Mouse (Mus musculus): ENCODE data around the gene Gm813. TPM values are rescaled to one million over a fixed set of nuclear protein-coding genes. Genes with fewer than 3 reads are reported as not detected.

The Gm813 gene
- total and polyA plus RNA-seq, 3 experiments: not detected

DNA sequence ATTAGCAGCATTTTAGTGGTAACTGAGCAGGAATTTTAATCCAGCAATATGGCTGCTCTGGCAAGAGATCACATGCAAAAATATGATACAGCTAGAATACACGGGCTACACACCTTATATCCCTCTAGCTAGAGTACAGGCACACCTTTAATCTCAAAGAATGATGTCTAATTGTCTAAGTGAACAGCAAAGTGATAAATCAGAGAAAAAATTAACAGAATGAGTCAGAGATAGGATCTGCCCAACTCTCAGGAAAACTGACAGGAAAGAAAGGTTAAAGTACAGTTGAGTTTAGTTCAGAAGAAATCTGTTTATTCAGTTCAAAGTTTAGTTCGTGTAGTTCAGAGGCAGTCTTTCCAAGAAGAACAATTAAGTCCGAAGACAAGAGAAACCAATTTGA is 25.5 kb downstream of the Gm813 start:
- dilution Hi-C loops (cut with MboI; ENCODE audit: extremely low pct_ligation_motif_present, extremely low pct_unique_long_range_greater_than_20kb, low sequenced_read_pairs): no loop called here
- DNase-seq (ENCODE audit: extremely low read depth): no peak

DNA sequence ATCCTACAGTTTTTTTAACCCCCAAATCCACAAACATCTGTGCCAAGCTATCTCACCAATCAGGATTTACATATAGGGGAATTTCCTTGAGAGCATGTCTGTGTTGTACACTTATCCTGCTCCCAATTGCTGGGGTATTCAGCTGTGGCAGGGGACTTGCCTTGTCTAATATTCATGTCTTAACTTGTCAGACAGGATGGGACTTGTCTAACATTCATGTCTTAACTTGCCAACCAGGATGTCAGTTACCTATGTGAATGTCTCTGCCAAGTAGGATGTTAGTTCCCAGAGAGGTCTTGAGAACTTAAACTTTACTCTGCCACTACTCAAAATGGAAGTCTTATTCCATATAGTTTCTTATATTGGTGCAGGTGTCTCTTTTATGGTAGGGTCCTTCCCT is 27.3 kb downstream of the Gm813 start:
- no peak overlapping the region for H3K9ac ChIP-seq (ENCODE audit: insufficient read depth, low read depth)
- dilution Hi-C loops (cut with MboI; ENCODE audit: extremely low pct_ligation_motif_present, extremely low pct_unique_long_range_greater_than_20kb, low sequenced_read_pairs) (no loop called here), in situ Hi-C loops (cut with MboI; ENCODE audit: low pct_ligation_motif_present, low pct_unique_long_range_greater_than_20kb, low sequenced_read_pairs) (no loop called here)
- H3K27me3 ChIP-seq (replicated peaks): no peaks in the 10 kb centered on the region
- H3K36me3 ChIP-seq (replicated peaks in 1 of 2; ENCODE audit: control insufficient read depth in 1 of 2, insufficient read depth in 1 of 2, low read length in 1 of 2): no peaks in the 10 kb centered on the region
- no peak overlapping the region for H3K4me2 ChIP-seq (ENCODE audit: insufficient read depth, low read depth, poor library complexity, severe bottlenecking)
- no peak overlapping the region for H3K27ac ChIP-seq (ENCODE audit: insufficient read depth, low read depth)
- peaks cover 0 to 7% of the 10 kb centered on the region in 2 experiments; a peak in 3 of 4 replicates for H3K4me1 ChIP-seq (ENCODE audit: control insufficient read depth in 1 of 2, insufficient read depth in 2 of 2)
- H3K79me2 ChIP-seq (replicated peaks; ENCODE audit: control insufficient read depth, extremely low read depth, insufficient read depth, poor library complexity, severe bottlenecking): no peaks in the 10 kb centered on the region
- TF ChIP-seq TCF12 (IDR thresholded peaks at IDR 0.05; ENCODE audit: low read depth, low read length) (peak; percentile 16; the same call in 1 of the 2 replicates), NELFE (IDR thresholded peaks at IDR 0.05; ENCODE audit: low read depth, low read length) (no peak), CHD1 (IDR thresholded peaks at IDR 0.05; ENCODE audit: low read depth, low read length) (peak; percentile 99)
- no peak overlapping the region for H3K4me3 ChIP-seq (replicated peaks in 1 of 3; ENCODE audit: low read depth in 2 of 3, low read length in 2 of 3, poor library complexity in 1 of 3)
- DNase-seq (ENCODE audit: extremely low read depth): peak; percentile 39
- peaks cover 8% of the 10 kb centered on the region for H3K9me3 ChIP-seq (replicated peaks; ENCODE audit: low read length)

More for the DNA sequence above, 25.5 kb downstream of the Gm813 start:
- H3K9me3 ChIP-seq (replicated peaks; ENCODE audit: low read length): peaks cover 8% of the 10 kb centered on the region
- TF ChIP-seq MAZ (IDR thresholded peaks at IDR 0.05; ENCODE audit: low read depth, low read length): no peak
- TF ChIP-seq IRF4 (IDR thresholded peaks at IDR 0.05; ENCODE audit: low read depth, low read length): no peak
- TF ChIP-seq RAD21 (IDR thresholded peaks at IDR 0.05; ENCODE audit: low read depth, low read length): no peak
- no peak for TF ChIP-seq MAX (IDR thresholded peaks at IDR 0.05; ENCODE audit: low read length)
- TF ChIP-seq ELF1 (IDR thresholded peaks at IDR 0.05; ENCODE audit: low read depth, low read length): no peak
- no peak for TF ChIP-seq POLR2AphosphoS2 (IDR thresholded peaks at IDR 0.05; ENCODE audit: low read depth, low read length)
- no peak for TF ChIP-seq GABPA (IDR thresholded peaks at IDR 0.05; ENCODE audit: insufficient replicate concordance, low read depth, low read length)
- no peak for TF ChIP-seq JUND (conservative IDR thresholded peaks at IDR 0.05; ENCODE audit: low read depth, low read length)
- TF ChIP-seq CHD2 (IDR thresholded peaks at IDR 0.05; ENCODE audit: low read length): no peak
- TF ChIP-seq NRF1 (IDR thresholded peaks at IDR 0.05; ENCODE audit: low read depth, low read length): no peak
- no peak for TF ChIP-seq ZMIZ1 (IDR thresholded peaks at IDR 0.05; ENCODE audit: low read depth, low read length)
- TF ChIP-seq USF1 (IDR thresholded peaks at IDR 0.05; ENCODE audit: low read depth, low read length): no peak
- TF ChIP-seq TBP (conservative IDR thresholded peaks at IDR 0.05; ENCODE audit: low read depth, low read length): no peak
- no peak for TF ChIP-seq JUN (IDR thresholded peaks at IDR 0.05; ENCODE audit: insufficient read depth, low read depth, low read length)
- no peak for TF ChIP-seq MYC (IDR thresholded peaks at IDR 0.05; ENCODE audit: low read depth, low read length)
- H3K4me3 ChIP-seq (replicated peaks in 1 of 3; ENCODE audit: low read depth in 2 of 3, low read length in 2 of 3, poor library complexity in 1 of 3): no peak overlapping the region
- H3K4me1 ChIP-seq (ENCODE audit: control insufficient read depth in 1 of 2, insufficient read depth in 2 of 2): peaks cover 0 to 7% of the 10 kb centered on the region in 2 experiments; a peak in 3 of 4 replicates
- H3K4me2 ChIP-seq (ENCODE audit: insufficient read depth, low read depth, poor library complexity, severe bottlenecking): no peak overlapping the region
- no peaks in the 10 kb centered on the region for H3K79me2 ChIP-seq (replicated peaks; ENCODE audit: control insufficient read depth, extremely low read depth, insufficient read depth, poor library complexity, severe bottlenecking)
- H3K27ac ChIP-seq (ENCODE audit: insufficient read depth, low read depth): no peak overlapping the region
- H3K9ac ChIP-seq (ENCODE audit: insufficient read depth, low read depth): no peak overlapping the region
- no peaks in the 10 kb centered on the region for H3K36me3 ChIP-seq (replicated peaks in 1 of 2; ENCODE audit: control insufficient read depth in 1 of 2, insufficient read depth in 1 of 2, low read length in 1 of 2)
- no peaks in the 10 kb centered on the region for H3K27me3 ChIP-seq (replicated peaks)
- in situ Hi-C loops (cut with MboI; ENCODE audit: low pct_ligation_motif_present, low pct_unique_long_range_greater_than_20kb, low sequenced_read_pairs): no loop called here

Measured in CH12.LX (cell line).